Mouse (Mus musculus): ENCODE measurements around the gene Gm43738. TPM values are rescaled to one million over a fixed set of nuclear protein-coding genes. Genes with fewer than 3 reads are reported as not detected.

Gm43738 gene
- total and polyA plus RNA-seq, 3 experiments = not detected

- Histone ChIP-seq H3K27ac (peak overlapping the region; percentile 94), H3K27me3 (ENCODE audit: control insufficient read depth, insufficient read depth, low read length) (no peaks in the 10 kb centered on the region)
- 1% methylated on average over 67 of the region's 74 CpGs for WGBS
These were observed 9.9 kb downstream of the Gm43738 start for GRCm38 (mm10) chr3:89090694-89091655.

GRCm38 (mm10) chr3:89089882-89090591 is 10.9 kb downstream of the Gm43738 start:
- H3K27ac ChIP-seq = peak overlapping the region; percentile 94
- DNase-seq = peak; percentile 88 to 93
- H3K27me3 ChIP-seq (ENCODE audit: control insufficient read depth, insufficient read depth, low read length) = no peaks in the 10 kb centered on the region
- peak overlapping the region; percentile 83 for H3K4me3 ChIP-seq
- TF ChIP-seq POLR2A (IDR thresholded peaks at IDR 0.05; ENCODE audit: insufficient read depth, low read depth, low read length) (no peak; the same call in none of the 2 replicates), EP300 (IDR thresholded peaks at IDR 0.05; ENCODE audit: insufficient read depth, low read depth, low read length) (peak; percentile 37; the same call in 1 of the 2 replicates)
- H3K79me2 ChIP-seq (replicated peaks; ENCODE audit: control insufficient read depth, insufficient read depth, low read length) = no peaks in the 10 kb centered on the region
- peak overlapping the region; percentile 79 for H3K9ac ChIP-seq (ENCODE audit: low read depth, low read length)
- no peaks in the 10 kb centered on the region for H3K36me3 ChIP-seq (ENCODE audit: control insufficient read depth, insufficient read depth, low read length)
- peaks cover 3% of the 10 kb centered on the region for H3K4me1 ChIP-seq (ENCODE audit: control insufficient read depth, insufficient read depth, low read length)
- intact Hi-C loops (cut with DNase I) = loop anchor here (2.0 kb wide), 1 partner anchor 125 kb away; the partner anchor contains the start of gene Thbs3
- whole genome bisulfite sequencing = under 1% methylated on average over 39 of the region's 40 CpGs

More at GRCm38 (mm10) chr3:89090694-89091655, 9.9 kb downstream of the Gm43738 start:
- Histone ChIP-seq H3K4me3 (peak overlapping the region; percentile 83), H3K9ac (ENCODE audit: low read depth, low read length) (peak overlapping the region; percentile 79), H3K79me2 (replicated peaks; ENCODE audit: control insufficient read depth, insufficient read depth, low read length) (no peaks in the 10 kb centered on the region), H3K4me1 (ENCODE audit: control insufficient read depth, insufficient read depth, low read length) (peaks cover 3% of the 10 kb centered on the region), H3K36me3 (ENCODE audit: control insufficient read depth, insufficient read depth, low read length) (no peaks in the 10 kb centered on the region)
- DNase-seq = peak; percentile 89 to 92
- intact Hi-C loops (cut with DNase I) = loop anchor here (2.0 kb wide), 1 partner anchor 124 kb away; the partner anchor contains the start of gene Thbs3
- TF ChIP-seq CTCF (IDR thresholded peaks at IDR 0.05) (peak; percentile 96), POLR2A (IDR thresholded peaks at IDR 0.05; ENCODE audit: insufficient read depth, low read depth, low read length) (no peak), EP300 (IDR thresholded peaks at IDR 0.05; ENCODE audit: insufficient read depth, low read depth, low read length) (no peak)

- Histone ChIP-seq H3K9ac (ENCODE audit: low read depth, low read length) (peak overlapping the region; percentile 60), H3K27ac (peak overlapping the region; percentile 94; the same call in 1 of the 2 replicates), H3K4me3 (peak overlapping the region; percentile 83), H3K36me3 (ENCODE audit: control insufficient read depth, insufficient read depth, low read length) (no peaks in the 10 kb centered on the region), H3K4me1 (ENCODE audit: control insufficient read depth, insufficient read depth, low read length) (peaks cover 3% of the 10 kb centered on the region), H3K27me3 (ENCODE audit: control insufficient read depth, insufficient read depth, low read length) (no peaks in the 10 kb centered on the region), H3K79me2 (replicated peaks; ENCODE audit: control insufficient read depth, insufficient read depth, low read length) (no peaks in the 10 kb centered on the region)
- WGBS = 61% methylated on average over 14 of the region's 14 CpGs
- peak in 1 of 2 experiments; percentile 28 for DNase-seq
- intact Hi-C loops (cut with DNase I) = no loop called here
- TF ChIP-seq POLR2A (IDR thresholded peaks at IDR 0.05; ENCODE audit: insufficient read depth, low read depth, low read length) (no peak), EP300 (IDR thresholded peaks at IDR 0.05; ENCODE audit: insufficient read depth, low read depth, low read length) (no peak), CTCF (IDR thresholded peaks at IDR 0.05) (no peak)
These were observed 11.9 kb downstream of the Gm43738 start for GRCm38 (mm10) chr3:89088974-89089373.

- intact Hi-C loops (cut with DNase I) = loop anchor here (2.0 kb wide), 1 partner anchor 71 kb away; no protein-coding TSS in a partner anchor
- no peak for TF ChIP-seq POLR2A (IDR thresholded peaks at IDR 0.05; ENCODE audit: insufficient read depth, low read depth, low read length)
- peak; percentile 82 for TF ChIP-seq CTCF (IDR thresholded peaks at IDR 0.05)
These were observed 13.4 kb downstream of the Gm43738 start for GRCm38 (mm10) chr3:89087338-89088110.

GRCm38 (mm10) chr3:89084654-89085190 is 16.2 kb downstream of the Gm43738 start:
- Histone ChIP-seq H3K27me3 (ENCODE audit: control insufficient read depth, insufficient read depth, low read length) (no peaks in the 10 kb centered on the region), H3K9ac (ENCODE audit: low read depth, low read length) (no peak overlapping the region), H3K4me1 (ENCODE audit: control insufficient read depth, insufficient read depth, low read length) (peaks cover 3% of the 10 kb centered on the region; the same call in 1 of the 2 replicates), H3K79me2 (replicated peaks; ENCODE audit: control insufficient read depth, insufficient read depth, low read length) (no peaks in the 10 kb centered on the region), H3K27ac (no peak overlapping the region), H3K36me3 (ENCODE audit: control insufficient read depth, insufficient read depth, low read length) (no peaks in the 10 kb centered on the region), H3K4me3 (no peak overlapping the region)
- no peak for DNase-seq
- 85% methylated on average over 12 of the region's 12 CpGs for whole genome bisulfite sequencing
- TF ChIP-seq CTCF (IDR thresholded peaks at IDR 0.05) (no peak), POLR2A (IDR thresholded peaks at IDR 0.05; ENCODE audit: insufficient read depth, low read depth, low read length) (no peak), EP300 (IDR thresholded peaks at IDR 0.05; ENCODE audit: insufficient read depth, low read depth, low read length) (no peak)
- intact Hi-C loops (cut with DNase I) = no loop called here

More at GRCm38 (mm10) chr3:89087338-89088110, 13.4 kb downstream of the Gm43738 start:
- Histone ChIP-seq H3K79me2 (replicated peaks; ENCODE audit: control insufficient read depth, insufficient read depth, low read length) (no peaks in the 10 kb centered on the region), H3K27ac (no peak overlapping the region), H3K4me1 (ENCODE audit: control insufficient read depth, insufficient read depth, low read length) (peaks cover 3% of the 10 kb centered on the region; the same call in 1 of the 2 replicates), H3K4me3 (no peak overlapping the region), H3K9ac (ENCODE audit: low read depth, low read length) (no peak overlapping the region), H3K36me3 (ENCODE audit: control insufficient read depth, insufficient read depth, low read length) (no peaks in the 10 kb centered on the region), H3K27me3 (ENCODE audit: control insufficient read depth, insufficient read depth, low read length) (no peaks in the 10 kb centered on the region)
- 38% methylated on average over 21 of the region's 21 CpGs for WGBS
- DNase-seq = peak; percentile 65 to 77
